Mouse (Mus musculus) intestine, postnatal 0 days (tissue): ENCODE measurements around the gene Vangl2. TPM values are rescaled to one million over a fixed set of nuclear protein-coding genes. Genes with fewer than 3 reads are reported as not detected.
"Not testable (repeated sequence)": the region's sequence is repeated elsewhere in the genome, so short reads cannot be mapped to it uniquely, and the experiment has no call there.

Experiments
- ATAC-seq: fragments of 200-750 bp; cut with Nextera tagmentation; 2 replicates; pipeline ENCODE4 v1.8.0; 2017; ENCODE audit warnings: mild to moderate bottlenecking, moderate TSS enrichment, moderate library complexity
- H3K27ac ChIP-seq: fragments of 300-500 bp; sonication (generic); 2 replicates; pipeline ENCODE4 v1.5.1; 2014; ENCODE audit warnings: mild to moderate bottlenecking, low read depth, low read length, moderate library complexity
- H3K27me3 ChIP-seq: fragments of 300-500 bp; sonication (generic); replicated peaks from 2 replicates; pipeline ENCODE4 v1.6.1; 2014; ENCODE audit warnings: low read length, mixed read lengths; ENCODE audit not compliant: control insufficient read depth, insufficient read depth
- H3K36me3 ChIP-seq: fragments of 300-500 bp; sonication (generic); 2 replicates; pipeline ENCODE4 v1.6.1; 2014; ENCODE audit warnings: mild to moderate bottlenecking, moderate library complexity; ENCODE audit not compliant: control insufficient read depth, insufficient read depth
- H3K4me1 ChIP-seq: fragments of 300-500 bp; sonication (generic); replicated peaks from 2 replicates; pipeline ENCODE4 v1.6.1; 2014; ENCODE audit warnings: antibody characterized with exemption, low read length, mixed read lengths; ENCODE audit not compliant: control insufficient read depth, insufficient read depth
- H3K4me2 ChIP-seq: fragments of 300-500 bp; sonication (generic); replicated peaks from 2 replicates; pipeline ENCODE4 v1.6.1; 2014; ENCODE audit warnings: low read depth, mild to moderate bottlenecking, moderate library complexity
- H3K4me3 ChIP-seq: fragments of 300-500 bp; sonication (generic); 2 replicates; pipeline ENCODE4 v1.5.1; 2014; ENCODE audit warnings: low read depth, low read length
- H3K9ac ChIP-seq: fragments of 300-500 bp; sonication (generic); 2 replicates; pipeline ENCODE4 v1.6.1; 2014; ENCODE audit warnings: mild to moderate bottlenecking, low read depth, low read length
- H3K9me3 ChIP-seq: fragments of 300-500 bp; sonication (generic); 2 replicates; pipeline ENCODE4 v1.6.1; 2016; ENCODE audit warnings: mixed run types; ENCODE audit not compliant: control insufficient read depth
- CTCF ChIP-seq: sonication (generic); IDR thresholded peaks from 2 replicates; pipeline ENCODE4 v1.5.1; 2016; ENCODE audit warnings: low read depth, mild to moderate bottlenecking, control low read depth, antibody characterized with exemption, moderate library complexity
- WGBS: fragments of 180-500 bp; shearing (Covaris S2); extraction: QIAGEN DNeasy Blood & Tissue Kit; methylation state at CpG from one replicate; pipeline ENCODE4 v1.1.7; 2014; 5-methylcytosine and 5-hydroxymethylcytosine counted together
- polyA plus RNA-seq: library from polyadenylated mRNA; unstranded; fragments of >200 nt; fragmentation: Nextera tagmentation; extraction: Ambion mirVana; gene quantifications from 2 replicates; pipeline ENCODE4 v1.2.1, GENCODE M21; 2015

Gene Vangl2
- polyA plus RNA-seq, 1 experiment from 2014 or later = 3.3 TPM

DNA sequence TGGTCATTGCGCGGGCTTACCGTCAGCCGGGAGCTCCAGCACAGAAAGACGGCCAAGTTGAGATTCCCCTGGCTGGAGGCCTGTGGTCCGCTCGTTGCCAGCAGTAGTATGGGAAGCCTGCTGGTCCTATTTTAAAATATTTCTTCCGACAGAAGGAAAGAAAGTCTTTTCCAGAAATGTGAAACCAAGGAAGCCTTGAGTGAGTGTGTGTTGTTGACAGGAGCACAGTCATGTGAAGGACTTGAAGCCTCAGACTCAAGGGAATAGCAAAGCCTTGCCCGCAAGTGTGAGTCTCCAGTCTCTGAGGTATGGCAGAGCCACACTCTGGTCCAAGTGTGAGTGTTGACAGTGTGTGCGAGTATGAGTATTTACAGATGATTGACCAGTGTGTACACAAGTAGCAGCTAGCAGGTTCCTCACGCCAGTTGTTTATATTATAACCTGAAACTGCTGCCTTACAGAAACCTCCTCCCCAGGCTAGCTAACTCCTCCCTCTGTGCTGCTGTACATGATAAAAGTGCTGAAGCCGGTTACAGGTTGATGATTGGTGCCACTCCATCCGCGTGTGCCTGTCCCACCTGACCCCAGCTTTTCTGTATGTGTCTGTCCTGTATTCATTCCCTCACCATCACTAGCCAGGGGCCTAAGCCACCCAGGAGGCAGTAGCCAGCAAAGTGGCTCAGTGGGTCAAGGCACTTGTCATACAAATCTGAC lies 51.3 kb downstream of the Vangl2 start:
- ATAC-seq = no peak
- Histone ChIP-seq H3K4me3 (no peak overlapping the region), H3K27ac (no peak overlapping the region), H3K4me1 (no peaks in the 10 kb centered on the region), H3K9ac (no peak overlapping the region), H3K9me3 (no peaks in the 10 kb centered on the region), H3K27me3 (no peaks in the 10 kb centered on the region), H3K36me3 (no peaks in the 10 kb centered on the region), H3K4me2 (no peak overlapping the region)
- WGBS = 79% methylated on average over 14 of the region's 14 CpGs
- TF ChIP-seq CTCF = no peak

DNA sequence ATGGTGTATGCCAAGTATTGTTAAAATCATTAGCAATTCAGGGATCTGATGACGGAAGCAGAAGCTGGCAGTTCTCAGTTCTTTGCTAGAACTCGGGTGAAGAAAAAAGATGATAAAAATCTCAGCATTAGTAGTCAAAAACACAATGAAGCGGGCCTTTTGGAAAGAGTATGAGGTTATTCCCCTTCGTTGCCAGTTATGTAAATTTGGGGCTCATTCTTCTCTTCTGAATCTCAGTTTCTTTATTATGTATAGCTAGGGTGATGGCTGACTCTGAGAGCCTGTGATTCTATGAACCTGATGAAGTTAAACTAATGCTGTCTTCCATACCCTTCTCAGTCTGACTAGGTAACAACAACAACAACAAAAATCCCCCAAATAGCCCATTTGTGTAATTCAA lies 52.4 kb downstream of the Vangl2 start:
- H3K9ac ChIP-seq = no peak overlapping the region
- H3K27me3 ChIP-seq = no peaks in the 10 kb centered on the region
- no peak overlapping the region for H3K4me3 ChIP-seq
- ATAC-seq = no peak
- H3K36me3 ChIP-seq = no peaks in the 10 kb centered on the region
- H3K9me3 ChIP-seq = no peaks in the 10 kb centered on the region
- no peak for TF ChIP-seq CTCF
- H3K4me2 ChIP-seq = no peak overlapping the region
- WGBS = 86% methylated on average over 4 of the region's 4 CpGs
- no peak overlapping the region for H3K27ac ChIP-seq
- H3K4me1 ChIP-seq = no peaks in the 10 kb centered on the region

DNA sequence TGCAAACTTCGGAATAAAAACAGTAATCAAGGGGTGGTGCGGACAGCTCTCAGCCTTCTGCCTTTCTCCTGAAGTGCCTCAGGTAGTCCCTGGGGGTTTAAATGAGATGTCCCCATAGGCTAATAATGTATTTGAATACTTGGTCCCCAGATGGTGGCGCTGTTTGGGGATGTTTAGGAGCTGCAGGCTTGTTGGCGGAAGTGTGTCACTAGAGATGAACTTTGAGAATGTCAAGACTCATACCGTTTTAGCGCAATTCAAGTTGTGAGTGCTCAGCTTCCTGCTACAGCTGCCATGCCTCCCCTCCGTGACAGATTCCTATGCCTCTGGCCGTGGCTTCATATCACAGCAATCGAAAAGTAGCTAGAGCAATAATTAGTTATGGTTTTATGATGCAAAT lies 52.9 kb downstream of the Vangl2 start:
- H3K27me3 ChIP-seq = no peaks in the 10 kb centered on the region
- H3K36me3 ChIP-seq = no peaks in the 10 kb centered on the region
- 85% methylated on average over 9 of the region's 9 CpGs for WGBS
- TF ChIP-seq CTCF = no peak
- ATAC-seq = no peak
- H3K9me3 ChIP-seq = no peaks in the 10 kb centered on the region
- H3K4me1 ChIP-seq = no peaks in the 10 kb centered on the region
- H3K4me2 ChIP-seq = no peak overlapping the region
- H3K4me3 ChIP-seq = no peak overlapping the region
- H3K27ac ChIP-seq = no peak overlapping the region
- no peak overlapping the region for H3K9ac ChIP-seq

DNA sequence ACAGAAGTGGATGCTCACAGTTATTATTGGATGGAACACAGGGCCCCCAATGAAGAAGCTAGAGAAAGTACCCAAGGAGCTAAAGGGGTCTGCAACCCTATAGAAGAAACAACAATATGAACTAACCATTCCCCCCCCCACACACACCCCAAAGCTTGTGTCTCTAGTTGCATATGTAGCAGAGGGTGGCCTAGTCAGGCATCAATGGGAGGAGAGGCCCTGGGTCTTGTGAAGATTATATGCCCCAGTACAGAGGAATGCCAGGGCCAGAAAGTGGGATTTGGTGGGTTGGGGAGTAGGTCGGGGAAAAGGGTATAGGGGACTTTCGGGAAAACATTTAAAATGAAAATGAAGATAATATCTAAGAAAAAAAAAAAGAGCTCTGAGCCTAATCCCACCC lies 53.9 kb downstream of the Vangl2 start:
- H3K27ac ChIP-seq, H3K4me3 ChIP-seq, H3K27me3 ChIP-seq, ATAC-seq, H3K36me3 ChIP-seq, H3K4me2 ChIP-seq, H3K9me3 ChIP-seq, H3K9ac ChIP-seq, H3K4me1 ChIP-seq: not testable (repeated sequence)
- WGBS = 96% methylated on average over 2 of the region's 2 CpGs

- TF ChIP-seq CTCF = no peak
- 68% methylated on average over 10 of the region's 10 CpGs for WGBS
- no peak for ATAC-seq
Observed at GRCm38 (mm10) chr1:171970854-171971586, 57.2 kb downstream of the Vangl2 start.

DNA sequence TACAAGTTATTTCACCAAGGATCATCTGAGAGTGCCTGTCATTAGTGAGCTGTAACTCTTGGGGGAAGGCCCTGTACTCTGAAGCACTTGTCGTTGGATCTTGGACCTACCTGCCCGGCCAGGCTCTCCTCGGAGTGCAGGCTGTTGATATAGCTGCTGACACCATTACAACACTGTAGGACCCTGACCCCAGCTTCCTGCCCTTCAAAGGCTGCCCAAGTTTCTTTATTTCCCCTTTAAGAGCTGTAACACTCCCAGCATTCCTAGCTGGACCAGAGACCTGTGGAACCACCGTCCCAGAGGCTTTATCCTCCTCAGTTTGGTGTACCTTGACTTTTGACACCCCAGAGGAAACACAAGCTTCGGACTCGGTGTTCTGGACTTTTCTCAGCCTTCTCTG lies 59.0 kb downstream of the Vangl2 start:
- no peak for ATAC-seq
- H3K4me2 ChIP-seq = no peak overlapping the region
- H3K4me3 ChIP-seq = no peak overlapping the region
- no peak for TF ChIP-seq CTCF
- no peaks in the 10 kb centered on the region for H3K36me3 ChIP-seq
- 87% methylated on average over 6 of the region's 6 CpGs for WGBS
- no peaks in the 10 kb centered on the region for H3K27me3 ChIP-seq
- no peak overlapping the region for H3K9ac ChIP-seq
- no peak overlapping the region for H3K27ac ChIP-seq
- H3K4me1 ChIP-seq = no peaks in the 10 kb centered on the region
- H3K9me3 ChIP-seq = no peaks in the 10 kb centered on the region

More at GRCm38 (mm10) chr1:171970854-171971586, 57.2 kb downstream of the Vangl2 start:
- Histone ChIP-seq H3K9ac (no peak overlapping the region), H3K9me3 (no peaks in the 10 kb centered on the region), H3K4me2 (no peak overlapping the region), H3K4me1 (no peaks in the 10 kb centered on the region), H3K27ac (no peak overlapping the region), H3K4me3 (no peak overlapping the region), H3K36me3 (no peaks in the 10 kb centered on the region), H3K27me3 (no peaks in the 10 kb centered on the region)
